Mouse (Mus musculus) heart, adult 2 months (tissue): ENCODE results near the gene Scarf2.

Experiments
- CTCF ChIP-seq: fragments of 200-600 bp; IDR thresholded peaks from 2 replicates; pipeline ENCODE4 v1.8.1; 2022; ENCODE audit warnings: antibody characterized with exemption, mild to moderate bottlenecking, moderate library complexity
- EP300 ChIP-seq: fragments of 200-500 bp; IDR thresholded peaks from 2 replicates; pipeline ENCODE4 v1.6.1; 2011; ENCODE audit warnings: low read depth, low read length, control low read depth; ENCODE audit not compliant: insufficient read depth

GRCm38 (mm10) chr16:17785337-17785736 is 11.7 kb upstream of the Scarf2 start:
- TF ChIP-seq CTCF (peak; percentile 73), EP300 (no peak)
